Mouse (Mus musculus): ENCODE measurements at regions not wholly inside any gene's neighbourhood (a gene's known extent, or its start where the extent isn't known, plus 50 kb on each side); places are given as distances from the start of the nearest gene placed in this dataset.

GRCm38 (mm10) chr15:93758204-93758836 is 162.6 kb upstream of the Prickle1 start:
- TF ChIP-seq CTCF (IDR thresholded peaks at IDR 0.05; ENCODE audit: low read depth) = no peak
- no peak for TF ChIP-seq EP300 (IDR thresholded peaks at IDR 0.05; ENCODE audit: low read depth)
